Mouse (Mus musculus): ENCODE data around the gene Arhgap17.
A peak's percentile ranks its signal among the peaks of the same experiment; 100 is the strongest.

The Arhgap17 gene

DNA sequence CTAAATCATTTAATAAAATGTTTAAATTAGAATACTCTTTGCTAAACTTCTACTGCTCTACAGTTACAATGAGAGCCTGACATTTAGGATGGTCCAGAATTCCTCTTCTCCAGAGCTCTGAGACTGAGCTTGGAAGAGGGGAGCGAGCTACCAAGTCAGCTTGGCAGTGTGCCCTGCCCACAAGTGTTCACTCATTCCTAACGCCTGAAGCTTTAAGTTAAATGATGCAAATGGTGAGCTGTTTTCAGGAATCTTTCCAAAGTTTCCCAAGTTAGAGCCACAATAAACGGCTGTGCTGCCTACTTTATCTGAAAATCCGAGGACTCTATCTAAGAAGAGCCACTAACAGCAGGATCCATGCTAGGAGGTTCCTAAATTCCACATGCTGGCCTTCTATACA, 85.9 kb downstream of the Arhgap17 start:
- no peak for DNase-seq (ENCODE audit: low spot score)

GRCm38 (mm10) chr7:123279797-123280196, 89.9 kb downstream of the Arhgap17 start:
- no peak for DNase-seq (ENCODE audit: low spot score)

DNA sequence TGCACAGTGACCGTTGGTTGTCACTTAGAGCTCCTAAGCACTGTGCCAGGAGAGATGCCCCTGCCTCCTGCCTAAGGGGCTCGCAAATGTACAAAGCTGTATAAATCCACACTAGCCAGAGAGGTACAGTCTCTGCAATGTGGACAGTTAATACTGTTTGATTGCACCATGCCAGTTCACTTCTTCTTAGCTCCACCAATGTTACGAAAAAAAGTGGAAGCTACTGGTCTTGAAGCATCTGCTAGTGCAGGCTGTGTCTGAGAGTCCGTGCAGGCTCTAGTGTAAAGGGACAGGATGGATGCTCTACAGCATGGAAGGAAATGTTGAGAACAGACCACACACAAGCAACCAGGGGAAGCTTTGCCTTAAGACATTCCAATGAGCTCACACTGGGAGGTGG, 93.1 kb downstream of the Arhgap17 start:
- DNase-seq (ENCODE audit: low spot score): no peak

- no peak for DNase-seq (ENCODE audit: low spot score)
Measured at GRCm38 (mm10) chr7:123273056-123273455, 96.7 kb downstream of the Arhgap17 start.

DNA sequence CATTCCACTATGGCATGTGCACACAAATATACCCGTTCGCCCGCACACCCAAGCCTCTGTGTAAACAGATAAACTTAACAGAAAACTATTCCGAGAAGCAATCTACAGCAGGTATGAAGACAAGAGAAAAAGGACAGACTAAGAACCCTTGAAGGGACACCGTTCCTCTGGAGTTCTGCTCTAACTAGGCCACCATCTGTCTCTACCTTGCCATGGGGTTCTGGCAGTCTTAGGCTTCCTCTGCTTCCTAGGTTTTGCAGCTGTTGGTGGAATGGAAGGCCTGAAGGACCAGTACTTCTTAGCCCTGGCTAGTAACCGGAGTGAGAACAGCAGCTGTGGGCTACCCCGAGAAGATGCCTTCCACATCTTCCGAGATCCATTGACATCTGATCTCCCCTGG, 111.6 kb downstream of the Arhgap17 start:
- no peak for DNase-seq (ENCODE audit: low spot score)

GRCm38 (mm10) chr7:123254196-123254970, 115.3 kb downstream of the Arhgap17 start:
- DNase-seq (ENCODE audit: low spot score): no peak

DNA sequence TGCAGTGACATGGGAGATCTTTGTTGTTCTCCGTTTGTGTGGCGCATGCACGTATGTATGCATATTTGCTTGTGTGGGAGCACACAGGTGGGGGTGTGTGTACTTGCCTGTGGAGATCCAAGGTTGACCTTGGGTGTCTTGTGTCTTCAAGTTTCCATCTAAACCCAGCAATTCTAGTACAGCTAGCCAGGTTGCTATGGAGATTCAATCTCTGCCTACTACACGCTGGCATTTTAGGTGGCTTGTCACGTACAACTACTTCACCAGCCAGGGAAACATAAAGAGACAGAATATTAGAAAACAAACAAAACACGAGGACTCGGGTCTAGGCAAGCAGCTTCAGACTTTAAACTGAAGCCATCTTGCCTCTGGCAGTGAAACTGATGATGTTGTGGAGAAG, 116.3 kb downstream of the Arhgap17 start:
- no peak for DNase-seq (ENCODE audit: low spot score)

DNA sequence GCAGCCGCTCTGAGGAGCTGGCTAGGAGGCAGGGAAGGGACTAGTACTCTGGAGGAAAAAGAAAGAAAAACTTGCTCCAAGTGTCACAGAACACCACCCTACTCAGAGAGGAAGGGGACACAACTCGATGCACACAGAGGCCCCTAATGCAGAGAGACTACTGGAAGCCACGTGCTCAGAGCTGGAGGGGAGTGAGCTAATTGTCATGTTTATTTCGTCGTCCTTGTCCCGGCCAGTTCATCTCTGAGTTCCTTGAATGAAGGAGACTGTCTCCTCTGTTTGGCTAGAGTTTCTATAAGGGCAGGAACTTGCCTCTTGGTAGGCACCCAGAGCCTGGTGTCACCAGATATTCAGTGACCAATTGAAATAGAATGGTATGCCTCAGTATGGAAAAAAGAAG, 118.4 kb downstream of the Arhgap17 start:
- no peak for DNase-seq (ENCODE audit: low spot score)

DNA sequence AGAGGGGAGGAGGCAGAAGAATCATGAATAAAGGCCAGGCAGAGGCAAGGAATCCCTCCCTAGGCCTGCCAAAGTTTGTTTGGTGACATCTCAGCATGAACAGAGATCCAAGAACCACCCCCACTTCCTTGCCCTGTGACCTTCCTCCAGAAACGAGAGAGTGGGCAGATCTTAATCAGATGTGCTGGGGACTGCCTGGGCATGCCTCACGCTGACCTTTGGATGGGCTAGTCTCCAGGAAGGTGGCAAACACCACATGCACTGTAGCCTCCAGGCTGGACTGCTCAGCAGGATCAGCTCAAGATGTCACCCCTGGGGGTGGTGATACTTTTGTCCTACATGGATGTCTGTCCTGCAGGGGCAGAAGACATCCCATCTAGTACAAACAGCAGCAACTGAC, 121.5 kb downstream of the Arhgap17 start:
- no peak for DNase-seq (ENCODE audit: low spot score)

- no peak for DNase-seq (ENCODE audit: low spot score)
Measured at GRCm38 (mm10) chr7:123246504-123247084, 123.1 kb downstream of the Arhgap17 start.

DNA sequence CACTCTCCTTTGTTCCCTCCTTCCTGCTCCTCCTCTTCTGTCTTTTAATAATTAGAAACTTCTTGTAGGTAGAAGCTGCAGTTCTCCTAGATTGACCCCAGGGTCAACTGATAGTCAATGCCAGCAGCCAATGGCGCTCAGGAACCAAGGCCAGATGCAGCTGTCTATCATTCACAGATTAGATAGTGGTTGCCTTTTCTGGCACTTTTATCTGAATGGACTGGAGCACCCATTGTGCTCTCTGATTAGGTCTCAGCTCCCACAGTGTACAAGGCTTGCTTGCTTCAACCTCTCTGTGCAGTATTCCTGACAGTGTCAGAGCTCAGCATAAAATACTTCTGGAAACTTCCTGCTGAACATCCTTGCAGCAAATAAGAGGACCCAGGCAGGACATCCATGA, 124.9 kb downstream of the Arhgap17 start:
- no peak for DNase-seq (ENCODE audit: low spot score)

- DNase-seq (ENCODE audit: low spot score): no peak
Measured at GRCm38 (mm10) chr7:123242241-123242640, 127.5 kb downstream of the Arhgap17 start.

GRCm38 (mm10) chr7:123240064-123240463, 129.7 kb downstream of the Arhgap17 start:
- DNase-seq (ENCODE audit: low spot score): no peak

DNA sequence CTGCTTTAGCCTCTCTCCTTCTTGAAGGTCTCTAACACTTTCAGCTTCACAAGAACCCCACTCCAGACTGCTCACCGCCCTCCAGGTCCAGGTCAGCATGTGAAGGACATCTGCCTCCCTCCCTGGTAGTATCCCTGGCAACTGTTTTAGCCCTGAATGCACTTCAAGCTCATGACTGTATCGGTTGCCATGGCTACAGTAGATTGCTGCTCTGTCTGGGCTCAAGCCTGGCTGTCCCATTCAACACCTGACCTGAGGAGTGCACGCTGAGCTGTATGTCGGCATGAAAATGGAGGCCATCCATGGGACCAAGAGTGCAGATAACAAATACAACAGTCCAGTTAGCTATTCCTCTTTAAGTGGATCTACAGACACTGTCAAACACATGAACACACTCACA, 131.1 kb downstream of the Arhgap17 start:
- DNase-seq (ENCODE audit: low spot score): no peak

DNA sequence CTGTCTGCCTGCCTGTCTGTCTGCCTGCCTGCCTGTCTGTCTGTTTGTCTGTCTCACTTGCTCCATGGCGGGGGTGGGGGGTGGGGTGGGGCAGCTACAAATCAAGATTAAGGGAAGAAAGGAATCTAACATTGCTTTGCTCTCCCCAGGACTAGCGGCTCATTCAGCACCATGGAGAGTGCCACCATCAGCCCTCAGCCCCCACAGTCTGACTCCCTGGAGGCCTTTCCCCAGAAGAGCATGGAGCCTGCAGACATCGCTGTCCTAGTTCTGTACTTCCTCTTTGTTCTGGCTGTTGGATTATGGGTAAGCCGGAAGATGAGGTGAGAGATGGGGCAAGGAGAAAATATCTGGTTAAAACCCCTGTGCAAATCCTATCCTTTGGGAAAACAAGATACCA, 134.3 kb downstream of the Arhgap17 start:
- peak; percentile 71 for DNase-seq (ENCODE audit: low spot score)
